Mouse (Mus musculus): ENCODE results near the gene Hebp1. TPM values are rescaled to one million over a fixed set of nuclear protein-coding genes. Genes with fewer than 3 reads are reported as not detected.

The Hebp1 gene
- polyA plus RNA-seq, 1 experiment = not detected

GRCm38 (mm10) chr6:135191906-135192305, 5.9 kb downstream of the Hebp1 start:
- no peak overlapping the region for H3K4me3 ChIP-seq (ENCODE audit: insufficient read depth, low read depth, low read length)
- H3K27ac ChIP-seq (ENCODE audit: insufficient read depth, low read depth, low read length) = no peak overlapping the region
- 90% methylated on average over 1 of the region's 1 CpGs for WGBS
- peaks cover 6% of the 10 kb centered on the region for H3K4me1 ChIP-seq (ENCODE audit: control insufficient read depth, insufficient read depth, low read length)
- no peak for TF ChIP-seq CTCF (IDR thresholded peaks at IDR 0.05; ENCODE audit: insufficient read depth, low read depth, low read length)
- no peak for TF ChIP-seq POLR2A (IDR thresholded peaks at IDR 0.05; ENCODE audit: insufficient read depth, low read depth, low read length)

DNA sequence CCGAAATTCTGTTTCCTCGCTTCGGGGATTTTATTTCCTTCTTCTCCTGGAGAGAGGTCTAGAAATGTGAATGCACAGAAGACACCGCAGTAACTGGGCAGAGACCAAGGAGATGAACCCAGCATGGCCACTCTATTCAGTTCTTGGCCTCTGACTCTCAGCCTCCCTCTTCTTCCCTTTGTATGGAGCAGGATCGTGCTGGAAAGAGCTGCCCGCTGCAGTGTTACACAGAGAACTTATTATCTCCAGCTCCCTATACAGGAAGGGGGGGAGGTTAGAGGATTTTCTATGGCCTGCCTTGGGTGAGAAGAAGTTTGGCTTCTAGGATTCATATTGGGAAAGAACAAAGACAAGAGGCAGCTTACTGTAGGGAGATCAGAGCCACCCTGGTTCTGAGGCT, 7.7 kb downstream of the Hebp1 start:
- H3K27ac ChIP-seq (ENCODE audit: insufficient read depth, low read depth, low read length) = no peak overlapping the region
- H3K4me1 ChIP-seq (ENCODE audit: control insufficient read depth, insufficient read depth, low read length) = peaks cover 6% of the 10 kb centered on the region
- H3K4me3 ChIP-seq (ENCODE audit: insufficient read depth, low read depth, low read length) = no peak overlapping the region
- TF ChIP-seq CTCF (IDR thresholded peaks at IDR 0.05; ENCODE audit: insufficient read depth, low read depth, low read length) (no peak), POLR2A (IDR thresholded peaks at IDR 0.05; ENCODE audit: insufficient read depth, low read depth, low read length) (no peak)
- WGBS = 76% methylated on average over 6 of the region's 6 CpGs

- Histone ChIP-seq H3K4me1 (ENCODE audit: control insufficient read depth, insufficient read depth, low read length) (peaks cover 6% of the 10 kb centered on the region), H3K27ac (ENCODE audit: insufficient read depth, low read depth, low read length) (no peak overlapping the region), H3K4me3 (ENCODE audit: insufficient read depth, low read depth, low read length) (no peak overlapping the region)
- TF ChIP-seq POLR2A (IDR thresholded peaks at IDR 0.05; ENCODE audit: insufficient read depth, low read depth, low read length) (no peak), CTCF (IDR thresholded peaks at IDR 0.05; ENCODE audit: insufficient read depth, low read depth, low read length) (no peak)
- 69% methylated on average over 4 of the region's 4 CpGs for WGBS
These were observed 9.2 kb downstream of the Hebp1 start for GRCm38 (mm10) chr6:135188629-135189028.

GRCm38 (mm10) chr6:135187076-135187917, 10.5 kb downstream of the Hebp1 start:
- H3K27ac ChIP-seq (ENCODE audit: insufficient read depth, low read depth, low read length) = no peak overlapping the region
- no peak for TF ChIP-seq POLR2A (IDR thresholded peaks at IDR 0.05; ENCODE audit: insufficient read depth, low read depth, low read length)
- no peak for TF ChIP-seq CTCF (IDR thresholded peaks at IDR 0.05; ENCODE audit: insufficient read depth, low read depth, low read length)
- peaks cover under 1% of the 10 kb centered on the region; the same call in 1 of the 2 replicates for H3K4me1 ChIP-seq (ENCODE audit: control insufficient read depth, insufficient read depth, low read length)
- no peak overlapping the region for H3K4me3 ChIP-seq (ENCODE audit: insufficient read depth, low read depth, low read length)
- 84% methylated on average over 10 of the region's 10 CpGs for WGBS

DNA sequence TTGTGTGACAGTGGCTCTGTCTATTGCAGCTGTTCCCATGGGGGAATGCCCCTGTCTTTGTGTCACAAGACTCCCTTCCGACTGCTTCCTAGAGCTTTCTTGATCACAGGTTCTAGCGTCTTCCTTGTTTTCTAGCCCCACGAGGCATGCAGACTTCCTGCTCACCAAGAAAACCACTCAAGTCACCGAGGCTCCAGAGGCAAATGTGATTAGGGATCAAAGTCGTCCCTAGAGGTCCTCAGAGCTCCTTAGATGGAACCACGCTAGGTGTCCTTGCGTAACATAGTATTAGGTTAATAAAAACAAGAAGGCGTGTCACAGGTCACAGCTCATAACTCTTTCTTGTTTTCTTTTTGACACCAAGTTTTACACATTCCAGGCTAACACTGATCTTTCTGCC, 13.9 kb downstream of the Hebp1 start:
- 53% methylated on average over 8 of the region's 8 CpGs for WGBS
- no peak overlapping the region for H3K4me3 ChIP-seq (ENCODE audit: insufficient read depth, low read depth, low read length)
- H3K4me1 ChIP-seq (ENCODE audit: control insufficient read depth, insufficient read depth, low read length) = peaks cover 2% of the 10 kb centered on the region; the same call in 1 of the 2 replicates
- H3K27ac ChIP-seq (ENCODE audit: insufficient read depth, low read depth, low read length) = no peak overlapping the region
- TF ChIP-seq POLR2A (IDR thresholded peaks at IDR 0.05; ENCODE audit: insufficient read depth, low read depth, low read length) (no peak), CTCF (IDR thresholded peaks at IDR 0.05; ENCODE audit: insufficient read depth, low read depth, low read length) (no peak)

- Histone ChIP-seq H3K27ac (ENCODE audit: insufficient read depth, low read depth, low read length) (no peak overlapping the region), H3K4me3 (ENCODE audit: insufficient read depth, low read depth, low read length) (no peak overlapping the region), H3K4me1 (ENCODE audit: control insufficient read depth, insufficient read depth, low read length) (peaks cover 5% of the 10 kb centered on the region)
- 57% methylated on average over 5 of the region's 5 CpGs for WGBS
- TF ChIP-seq POLR2A (IDR thresholded peaks at IDR 0.05; ENCODE audit: insufficient read depth, low read depth, low read length) = no peak
- no peak for TF ChIP-seq CTCF (IDR thresholded peaks at IDR 0.05; ENCODE audit: insufficient read depth, low read depth, low read length)
These were observed 14.9 kb downstream of the Hebp1 start for GRCm38 (mm10) chr6:135182925-135183324.

GRCm38 (mm10) chr6:135178599-135178998, 19.2 kb downstream of the Hebp1 start:
- Histone ChIP-seq H3K4me1 (ENCODE audit: control insufficient read depth, insufficient read depth, low read length) (peaks cover 5% of the 10 kb centered on the region), H3K4me3 (ENCODE audit: insufficient read depth, low read depth, low read length) (no peak overlapping the region), H3K27ac (ENCODE audit: insufficient read depth, low read depth, low read length) (peak overlapping the region; percentile 16)
- TF ChIP-seq CTCF (IDR thresholded peaks at IDR 0.05; ENCODE audit: insufficient read depth, low read depth, low read length) (no peak), POLR2A (IDR thresholded peaks at IDR 0.05; ENCODE audit: insufficient read depth, low read depth, low read length) (no peak)
- WGBS = 66% methylated on average over 3 of the region's 3 CpGs

DNA sequence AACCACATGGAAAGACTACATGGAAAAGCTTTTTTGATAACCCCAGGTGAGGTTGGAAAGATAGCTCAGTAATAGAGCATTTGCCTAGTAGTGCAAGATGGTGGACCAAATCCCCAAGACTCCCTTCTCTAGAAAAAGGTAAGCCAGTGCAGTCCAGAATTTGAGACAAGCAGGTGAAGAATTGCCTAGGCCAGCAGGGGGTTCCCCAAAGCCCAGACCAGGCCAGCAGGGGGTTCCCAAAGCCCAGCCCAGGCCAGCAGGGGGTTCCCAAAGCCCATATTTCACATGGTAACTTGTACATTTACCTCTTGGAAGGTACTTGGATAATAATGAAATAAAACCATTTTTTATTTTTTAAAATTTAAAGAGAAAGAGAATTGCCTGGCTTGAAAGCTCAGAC, 20.6 kb downstream of the Hebp1 start:
- Histone ChIP-seq H3K4me1 (ENCODE audit: control insufficient read depth, insufficient read depth, low read length) (peaks cover 4% of the 10 kb centered on the region), H3K27ac (ENCODE audit: insufficient read depth, low read depth, low read length) (no peak overlapping the region), H3K4me3 (ENCODE audit: insufficient read depth, low read depth, low read length) (no peak overlapping the region)
- TF ChIP-seq CTCF (IDR thresholded peaks at IDR 0.05; ENCODE audit: insufficient read depth, low read depth, low read length) = no peak
- no peak for TF ChIP-seq POLR2A (IDR thresholded peaks at IDR 0.05; ENCODE audit: insufficient read depth, low read depth, low read length)

DNA sequence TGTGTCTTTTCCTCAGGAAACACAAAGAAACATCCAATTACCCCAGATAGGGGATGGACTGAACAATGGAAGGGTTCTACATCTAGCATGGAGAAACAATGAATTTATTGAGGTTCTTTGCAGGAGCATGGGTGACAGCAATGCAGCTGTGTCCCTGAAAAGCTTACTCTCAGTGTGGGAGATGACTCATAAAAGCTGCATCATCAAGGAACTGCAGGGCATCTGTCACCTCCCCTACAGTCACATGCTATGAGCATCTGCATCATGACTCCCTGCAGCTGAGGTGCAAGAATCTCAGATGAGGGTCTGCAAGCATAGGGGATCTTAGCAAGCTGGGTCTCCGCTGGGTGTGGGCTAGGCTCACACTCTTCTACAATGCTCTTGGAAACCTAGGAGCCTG, 22.8 kb downstream of the Hebp1 start:
- peak overlapping the region; percentile 65 for H3K27ac ChIP-seq (ENCODE audit: insufficient read depth, low read depth, low read length)
- H3K4me1 ChIP-seq (ENCODE audit: control insufficient read depth, insufficient read depth, low read length) = peaks cover 3% of the 10 kb centered on the region
- TF ChIP-seq POLR2A (IDR thresholded peaks at IDR 0.05; ENCODE audit: insufficient read depth, low read depth, low read length) = no peak
- no peak for TF ChIP-seq CTCF (IDR thresholded peaks at IDR 0.05; ENCODE audit: insufficient read depth, low read depth, low read length)
- H3K4me3 ChIP-seq (ENCODE audit: insufficient read depth, low read depth, low read length) = no peak overlapping the region
- WGBS = 93% methylated on average over 1 of the region's 1 CpGs
